ENCODE assay signal across 9 mouse cellular contexts in the genomic region with DNA sequence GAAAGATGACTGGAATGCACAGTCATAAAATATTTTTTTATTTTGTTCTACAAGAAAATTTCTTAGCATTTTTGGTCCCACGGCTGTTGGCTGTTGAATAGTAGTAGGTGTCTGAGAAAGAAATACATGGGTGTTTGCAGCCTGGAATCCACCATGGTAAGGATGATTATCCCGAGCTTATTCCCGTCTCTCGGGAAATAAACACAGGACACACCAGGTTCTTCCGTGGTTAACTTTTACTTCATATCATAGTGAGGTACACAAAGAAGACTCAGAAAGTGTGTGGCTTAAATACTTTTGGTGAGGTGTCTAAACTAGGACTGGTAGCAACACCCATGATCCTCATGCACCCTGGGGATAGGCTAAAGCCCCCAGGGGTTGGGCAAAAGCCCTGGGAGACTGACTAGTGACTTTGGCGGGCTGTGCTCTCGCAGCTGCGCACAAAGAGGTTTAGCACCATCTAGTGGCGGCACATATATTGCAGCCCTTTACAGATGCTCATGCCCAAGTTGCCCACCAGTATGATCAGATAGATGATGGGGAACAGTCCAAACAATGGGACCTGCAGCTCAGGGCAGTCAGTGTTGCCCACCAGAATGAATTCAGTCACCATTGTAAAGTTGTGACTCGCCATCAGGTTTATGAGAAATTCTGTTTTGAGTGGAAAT. TPM values are rescaled to one million over a fixed set of nuclear protein-coding genes. Genes with fewer than 3 reads are reported as not detected.
A peak's percentile ranks its signal among the peaks of the same experiment; 100 is the strongest.
DNase-seq lines count a peak whose midpoint lies in the region; ATAC-seq and TF ChIP-seq lines count a peak whose summit lies in the region.
"Had no signal": no experiment of that assay in that cellular context is flagged by ENCODE, and none has a peak within 500 bp of the region (broad histone marks: within the 10 kb centered on the region; RNA-seq: fewer than 3 reads in every experiment).

No protein-coding gene starts in this region.

- H3K4me3 ChIP-seq in G1E (ENCODE audit: low read depth, low read length) = no peak overlapping the region
- H3K4me3 ChIP-seq in forebrain, embryonic 15.5 days = no peak overlapping the region
- no peak overlapping the region for H3K4me3 ChIP-seq in hindbrain, embryonic 15.5 days
- H3K4me3 ChIP-seq: erythroblast, embryonic 14.5 days had no signal

- H3K36me3 ChIP-seq in G1E (replicated peaks) = no peaks in the 10 kb centered on the region
- H3K36me3 ChIP-seq in forebrain, embryonic 15.5 days = no peaks in the 10 kb centered on the region
- H3K36me3 ChIP-seq in hindbrain, embryonic 15.5 days = no peaks in the 10 kb centered on the region

- no peak for DNase-seq in G1E (ENCODE audit: low spot score)
- peak; percentile 7 for DNase-seq in brain, adult 2 months (ENCODE audit: low read depth, low spot score)
- peak; percentile 7 for DNase-seq in left cerebral cortex, adult 11 months (ENCODE audit: low spot score)
- peak; percentile 15 to 42 for DNase-seq in right cerebral cortex, postnatal 36 days (ENCODE audit: low spot score in 2 of 2)

- no peak overlapping the region for H3K27ac ChIP-seq in forebrain, embryonic 15.5 days (replicated peaks)
- H3K27ac ChIP-seq in hindbrain, embryonic 15.5 days (replicated peaks) = no peak overlapping the region

- ATAC-seq in G1E (ENCODE audit: extremely low read depth, insufficient number of reproducible peaks, low FRiP score, poor library complexity, severe bottlenecking) = peak; percentile 68
- ATAC-seq in forebrain, embryonic 15.5 days (replicated peaks) = peak; percentile 74
- peak; percentile 59; the same call in 1 of the 2 replicates for ATAC-seq in hindbrain, embryonic 15.5 days (ENCODE audit: low FRiP score, low read depth)
- ATAC-seq in megakaryocyte, adult 5-6 weeks (ENCODE audit: poor library complexity, severe bottlenecking) = peak; percentile 56
- ATAC-seq in erythroid progenitor cell, adult 5-6 weeks (replicated peaks; ENCODE audit: low FRiP score, poor library complexity, severe bottlenecking) = no peak

- no peak overlapping the region; the same call in 1 of the 2 replicates for H3K4me2 ChIP-seq in forebrain, embryonic 15.5 days (replicated peaks)
- H3K4me2 ChIP-seq in hindbrain, embryonic 15.5 days = no peak overlapping the region

- H3K9me3 ChIP-seq in G1E (replicated peaks) = no peaks in the 10 kb centered on the region
- no peaks in the 10 kb centered on the region for H3K9me3 ChIP-seq in forebrain, embryonic 15.5 days
- H3K9me3 ChIP-seq in hindbrain, embryonic 15.5 days = no peaks in the 10 kb centered on the region

- 39% methylated on average over 10 of the region's 10 CpGs for WGBS in forebrain, embryonic 15.5 days
- 37% methylated on average over 10 of the region's 10 CpGs for WGBS in hindbrain, embryonic 15.5 days

- no peak overlapping the region for H3K9ac ChIP-seq in forebrain, embryonic 15.5 days (replicated peaks)
- no peak overlapping the region for H3K9ac ChIP-seq in hindbrain, embryonic 15.5 days

- peak; percentile 76 for TF ChIP-seq CTCF in G1E (IDR thresholded peaks at IDR 0.05; ENCODE audit: low read depth, low read length)

- no peaks in the 10 kb centered on the region for H3K27me3 ChIP-seq in G1E (ENCODE audit: insufficient read depth, low read length)
- H3K27me3 ChIP-seq in forebrain, embryonic 15.5 days = no peaks in the 10 kb centered on the region
- no peaks in the 10 kb centered on the region for H3K27me3 ChIP-seq in hindbrain, embryonic 15.5 days

- H3K4me1 ChIP-seq in G1E (ENCODE audit: insufficient read depth, low read depth, low read length) = no peaks in the 10 kb centered on the region
- H3K4me1 ChIP-seq in forebrain, embryonic 15.5 days = no peaks in the 10 kb centered on the region
- H3K4me1 ChIP-seq in hindbrain, embryonic 15.5 days (replicated peaks) = no peaks in the 10 kb centered on the region

RNA-seq across cellular contexts. Expression of a gene that starts 8.5 kb away (rescaled TPM):
- total RNA-seq in G1E (2014; fragmentation: Nextera tagmentation) = not detected in 2 replicates
- 0.49 TPM in 1 of 2 replicates, not detected in the other for total RNA-seq in G1E (2017)
- polyA plus RNA-seq in G1E (2012) = not detected in 2 replicates
- polyA plus RNA-seq in forebrain, embryonic 15.5 days (2015; fragmentation: Nextera tagmentation; extraction: Ambion mirVana) = not detected in 2 replicates
- not detected in 2 replicates for polyA plus RNA-seq in hindbrain, embryonic 15.5 days (2015; fragmentation: Nextera tagmentation; extraction: Ambion mirVana)
- not detected in 2 replicates for total RNA-seq in megakaryocyte, adult 5-6 weeks (2015)
- not detected in 2 replicates for total RNA-seq in megakaryocyte, adult 5-6 weeks (2017)
- total RNA-seq in erythroid progenitor cell, adult 5-6 weeks (2015; ENCODE audit: low replicate concordance) = not detected in 2 replicates
- not detected in 2 replicates for total RNA-seq in erythroid progenitor cell, adult 5-6 weeks (2017; ENCODE audit: low replicate concordance)
- polyA plus RNA-seq: erythroblast, embryonic 14.5 days had no signal

RNA-seq across cellular contexts. Expression of a gene that starts 14.2 kb away (rescaled TPM):
- not detected in 2 replicates for total RNA-seq in G1E (2014; fragmentation: Nextera tagmentation)
- total RNA-seq in G1E (2017) = 0.11 TPM in 1 of 2 replicates, not detected in the other
- polyA plus RNA-seq in G1E (2012) = not detected in 2 replicates
- polyA plus RNA-seq in forebrain, embryonic 15.5 days (2015; fragmentation: Nextera tagmentation; extraction: Ambion mirVana) = not detected in 2 replicates
- polyA plus RNA-seq in hindbrain, embryonic 15.5 days (2015; fragmentation: Nextera tagmentation; extraction: Ambion mirVana) = not detected in 2 replicates
- not detected in 2 replicates for total RNA-seq in megakaryocyte, adult 5-6 weeks (2015)
- not detected in 2 replicates for total RNA-seq in megakaryocyte, adult 5-6 weeks (2017)
- not detected in 2 replicates for total RNA-seq in erythroid progenitor cell, adult 5-6 weeks (2015; ENCODE audit: low replicate concordance)
- total RNA-seq in erythroid progenitor cell, adult 5-6 weeks (2017; ENCODE audit: low replicate concordance) = not detected in 2 replicates
- polyA plus RNA-seq: erythroblast, embryonic 14.5 days had no signal

RNA-seq across cellular contexts. Expression of a gene that starts 22.6 kb away (rescaled TPM):
- not detected in 2 replicates for total RNA-seq in G1E (2014; fragmentation: Nextera tagmentation)
- not detected in 2 replicates for total RNA-seq in G1E (2017)
- polyA plus RNA-seq in G1E (2012) = not detected in 2 replicates
- polyA plus RNA-seq in forebrain, embryonic 15.5 days (2015; fragmentation: Nextera tagmentation; extraction: Ambion mirVana) = not detected in 2 replicates
- polyA plus RNA-seq in hindbrain, embryonic 15.5 days (2015; fragmentation: Nextera tagmentation; extraction: Ambion mirVana) = not detected in 2 replicates
- total RNA-seq in megakaryocyte, adult 5-6 weeks (2015) = not detected in 2 replicates
- total RNA-seq in megakaryocyte, adult 5-6 weeks (2017) = not detected in 2 replicates
- total RNA-seq in erythroid progenitor cell, adult 5-6 weeks (2015; ENCODE audit: low replicate concordance) = not detected in 2 replicates
- total RNA-seq in erythroid progenitor cell, adult 5-6 weeks (2017; ENCODE audit: low replicate concordance) = not detected in 2 replicates
- polyA plus RNA-seq: erythroblast, embryonic 14.5 days had no signal

RNA-seq across cellular contexts. Expression of a gene that starts 38.0 kb away (rescaled TPM):
- total RNA-seq in G1E (2014; fragmentation: Nextera tagmentation) = not detected in 2 replicates
- 0.05 TPM in 1 of 2 replicates, not detected in the other for total RNA-seq in G1E (2017)
- not detected in 2 replicates for polyA plus RNA-seq in G1E (2012)
- not detected in 2 replicates for polyA plus RNA-seq in forebrain, embryonic 15.5 days (2015; fragmentation: Nextera tagmentation; extraction: Ambion mirVana)
- polyA plus RNA-seq in hindbrain, embryonic 15.5 days (2015; fragmentation: Nextera tagmentation; extraction: Ambion mirVana) = not detected in 2 replicates
- total RNA-seq in megakaryocyte, adult 5-6 weeks (2015) = not detected in 2 replicates
- not detected in 2 replicates for total RNA-seq in megakaryocyte, adult 5-6 weeks (2017)
- total RNA-seq in erythroid progenitor cell, adult 5-6 weeks (2015; ENCODE audit: low replicate concordance) = not detected in 2 replicates
- total RNA-seq in erythroid progenitor cell, adult 5-6 weeks (2017; ENCODE audit: low replicate concordance) = not detected in 2 replicates
- polyA plus RNA-seq: erythroblast, embryonic 14.5 days had no signal

RNA-seq across cellular contexts. Expression of a gene that starts 43.7 kb away (rescaled TPM):
- total RNA-seq in G1E (2014; fragmentation: Nextera tagmentation) (not detected in 2 replicates), G1E (2017) (not detected in 2 replicates)
- not detected in 2 replicates for polyA plus RNA-seq in G1E (2012)
- not detected in 2 replicates for polyA plus RNA-seq in forebrain, embryonic 15.5 days (2015; fragmentation: Nextera tagmentation; extraction: Ambion mirVana)
- polyA plus RNA-seq in hindbrain, embryonic 15.5 days (2015; fragmentation: Nextera tagmentation; extraction: Ambion mirVana) = not detected in 2 replicates
- total RNA-seq in megakaryocyte, adult 5-6 weeks (2015) = not detected in 2 replicates
- not detected in 2 replicates for total RNA-seq in megakaryocyte, adult 5-6 weeks (2017)
- not detected in 2 replicates for total RNA-seq in erythroid progenitor cell, adult 5-6 weeks (2015; ENCODE audit: low replicate concordance)
- not detected in 2 replicates for total RNA-seq in erythroid progenitor cell, adult 5-6 weeks (2017; ENCODE audit: low replicate concordance)
- polyA plus RNA-seq: erythroblast, embryonic 14.5 days had no signal
